Mouse (Mus musculus): ENCODE results near the gene Gm21969. TPM values are rescaled to one million over a fixed set of nuclear protein-coding genes. Genes with fewer than 3 reads are reported as not detected.

Gm21969 gene
- polyA plus RNA-seq, 1 experiment from 2014 or later: not detected

GRCm38 (mm10) chr4:139646916-139647315, 43.9 kb downstream of the Gm21969 start:
- H3K36me3 ChIP-seq (ENCODE audit: control insufficient read depth, insufficient read depth, low read length): no peaks in the 10 kb centered on the region; the same call in 1 of the 2 replicates
- no peak overlapping the region for H3K4me3 ChIP-seq (replicated peaks; ENCODE audit: low read length)
- H3K9me3 ChIP-seq (replicated peaks; ENCODE audit: control insufficient read depth, low read length): no peaks in the 10 kb centered on the region
- H3K27me3 ChIP-seq (ENCODE audit: control insufficient read depth, insufficient read depth, low read length): peaks cover 5% of the 10 kb centered on the region; the same call in 1 of the 2 replicates
- 88% methylated on average over 7 of the region's 7 CpGs for WGBS
- ATAC-seq (ENCODE audit: insufficient read depth, low FRiP score): no peak
- no peak overlapping the region for H3K4me2 ChIP-seq (ENCODE audit: low read depth, low read length)
- H3K27ac ChIP-seq (ENCODE audit: low read length): no peak overlapping the region
- no peak overlapping the region for H3K9ac ChIP-seq (ENCODE audit: low read length)
- H3K4me1 ChIP-seq (ENCODE audit: control insufficient read depth, insufficient read depth, low read length): peaks cover 3% of the 10 kb centered on the region; the same call in 1 of the 2 replicates

DNA sequence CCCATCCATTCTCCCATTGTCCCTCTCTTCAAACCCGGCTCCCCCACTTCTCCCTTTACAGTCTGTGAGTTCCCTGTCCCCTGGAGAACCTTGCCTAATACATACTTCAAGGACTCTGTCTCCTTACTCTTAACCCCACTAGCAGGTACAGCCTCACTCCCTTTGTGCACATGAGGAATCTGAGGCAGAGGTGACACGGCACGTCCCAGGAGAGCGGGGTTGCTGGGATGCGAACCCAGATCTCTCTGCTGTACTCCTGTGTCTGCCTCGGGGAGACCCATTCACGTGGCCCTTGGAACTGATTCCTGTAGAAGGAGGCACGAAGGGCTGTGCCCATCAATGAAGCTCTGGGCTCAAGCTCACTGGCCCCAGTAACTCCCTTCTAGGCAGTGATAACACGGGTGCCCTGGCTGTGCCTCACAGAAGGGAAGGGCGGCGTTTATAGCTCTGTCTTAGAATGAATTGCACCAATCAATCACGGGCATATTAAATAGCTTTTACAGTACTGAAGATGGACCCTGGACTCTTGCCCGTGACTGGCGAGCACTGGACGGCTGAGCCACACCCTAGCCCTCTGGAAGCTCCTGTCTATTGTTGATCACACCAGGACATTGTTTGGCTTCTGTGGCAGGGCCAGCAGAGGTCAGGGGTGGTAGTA, 47.2 kb downstream of the Gm21969 start:
- H3K36me3 ChIP-seq (ENCODE audit: control insufficient read depth, insufficient read depth, low read length): no peaks in the 10 kb centered on the region; the same call in 1 of the 2 replicates
- no peak overlapping the region for H3K9ac ChIP-seq (ENCODE audit: low read length)
- H3K27ac ChIP-seq (ENCODE audit: low read length): no peak overlapping the region
- 72% methylated on average over 15 of the region's 15 CpGs for WGBS
- H3K4me2 ChIP-seq (ENCODE audit: low read depth, low read length): no peak overlapping the region
- no peak; the same call in 1 of the 2 replicates for ATAC-seq (ENCODE audit: insufficient read depth, low FRiP score)
- no peak overlapping the region for H3K4me3 ChIP-seq (replicated peaks; ENCODE audit: low read length)
- H3K9me3 ChIP-seq (replicated peaks; ENCODE audit: control insufficient read depth, low read length): no peaks in the 10 kb centered on the region
- no peaks in the 10 kb centered on the region for H3K4me1 ChIP-seq (ENCODE audit: control insufficient read depth, insufficient read depth, low read length)
- no peaks in the 10 kb centered on the region for H3K27me3 ChIP-seq (ENCODE audit: control insufficient read depth, insufficient read depth, low read length)

DNA sequence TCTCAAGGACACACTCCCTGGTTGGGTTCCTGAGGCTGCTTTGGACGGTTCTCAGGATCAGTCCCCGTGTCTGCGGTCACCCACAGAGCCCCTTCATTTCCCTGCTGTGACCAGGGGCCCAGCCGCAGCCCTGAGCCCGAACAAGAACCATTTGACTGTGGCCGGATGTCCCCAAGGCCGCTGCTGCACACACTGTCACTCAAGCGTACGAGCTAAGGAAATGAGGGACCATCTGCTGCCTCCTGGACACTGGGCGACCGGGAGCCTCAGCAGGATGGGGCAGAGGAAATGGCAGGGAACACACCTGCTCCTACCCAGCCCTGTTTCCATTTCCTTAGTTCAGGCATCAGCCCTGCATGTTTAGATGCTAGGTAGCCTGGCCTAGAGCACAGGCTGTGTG, 47.9 kb downstream of the Gm21969 start:
- Histone ChIP-seq H3K4me1 (ENCODE audit: control insufficient read depth, insufficient read depth, low read length) (no peaks in the 10 kb centered on the region), H3K4me3 (replicated peaks; ENCODE audit: low read length) (no peak overlapping the region), H3K27ac (ENCODE audit: low read length) (no peak overlapping the region), H3K4me2 (ENCODE audit: low read depth, low read length) (no peak overlapping the region), H3K9ac (ENCODE audit: low read length) (no peak overlapping the region), H3K36me3 (ENCODE audit: control insufficient read depth, insufficient read depth, low read length) (no peaks in the 10 kb centered on the region; the same call in 1 of the 2 replicates), H3K27me3 (ENCODE audit: control insufficient read depth, insufficient read depth, low read length) (no peaks in the 10 kb centered on the region), H3K9me3 (replicated peaks; ENCODE audit: control insufficient read depth, low read length) (no peaks in the 10 kb centered on the region)
- 71% methylated on average over 11 of the region's 11 CpGs for WGBS
- ATAC-seq (ENCODE audit: insufficient read depth, low FRiP score): no peak

DNA sequence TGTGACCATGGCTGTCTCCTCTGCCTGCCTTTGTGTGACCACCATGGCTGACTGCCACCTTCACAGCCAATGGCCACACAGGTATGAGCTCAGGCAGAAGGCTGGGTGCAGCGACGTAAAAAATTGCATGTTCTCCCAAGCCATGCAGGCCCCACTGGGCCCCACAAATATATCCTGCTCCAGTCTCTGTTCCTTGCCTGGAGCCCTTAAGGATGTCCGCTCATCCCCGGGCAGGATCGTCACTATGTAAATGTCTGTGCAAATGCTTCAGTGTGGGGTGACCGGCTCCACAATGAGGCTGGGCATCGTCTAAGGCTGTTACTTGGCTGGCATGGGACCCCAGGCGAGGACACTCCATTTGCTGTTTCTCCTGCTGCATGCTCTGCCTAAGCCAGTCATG, 50.3 kb downstream of the Gm21969 start, which contains the start of gene Tas1r2:
Tas1r2 (plus strand) TSS at position 301 of the 400 bp plus-strand sequence.
- no peak within 1 kb of the TSS for H3K4me2 ChIP-seq (ENCODE audit: low read depth, low read length)
- H3K36me3 ChIP-seq (ENCODE audit: control insufficient read depth, insufficient read depth, low read length): no peaks in the 10 kb centered on the region; the same call in 1 of the 2 replicates
- no peak for ATAC-seq (ENCODE audit: insufficient read depth, low FRiP score)
- H3K9me3 ChIP-seq (replicated peaks; ENCODE audit: control insufficient read depth, low read length): no peaks in the 10 kb centered on the region
- no peaks in the 10 kb centered on the region for H3K27me3 ChIP-seq (ENCODE audit: control insufficient read depth, insufficient read depth, low read length)
- WGBS: 83% methylated on average over 8 of the region's 8 CpGs
- no peak within 1 kb of the TSS for H3K27ac ChIP-seq (ENCODE audit: low read length)
- no peak within 1 kb of the TSS for H3K9ac ChIP-seq (ENCODE audit: low read length)
- no peak within 1 kb of the TSS for H3K4me3 ChIP-seq (replicated peaks; ENCODE audit: low read length)
- no peaks in the 10 kb centered on the region for H3K4me1 ChIP-seq (ENCODE audit: control insufficient read depth, insufficient read depth, low read length)

- Histone ChIP-seq H3K4me3 (replicated peaks; ENCODE audit: low read length) (no peak overlapping the region), H3K9ac (ENCODE audit: low read length) (no peak overlapping the region), H3K36me3 (ENCODE audit: control insufficient read depth, insufficient read depth, low read length) (no peaks in the 10 kb centered on the region), H3K27ac (ENCODE audit: low read length) (no peak overlapping the region), H3K4me2 (ENCODE audit: low read depth, low read length) (no peak overlapping the region), H3K4me1 (ENCODE audit: control insufficient read depth, insufficient read depth, low read length) (no peaks in the 10 kb centered on the region), H3K27me3 (ENCODE audit: control insufficient read depth, insufficient read depth, low read length) (no peaks in the 10 kb centered on the region), H3K9me3 (replicated peaks; ENCODE audit: control insufficient read depth, low read length) (no peaks in the 10 kb centered on the region)
- ATAC-seq (ENCODE audit: insufficient read depth, low FRiP score): no peak
- 85% methylated on average over 14 of the region's 14 CpGs for WGBS
These were observed 58.9 kb downstream of the Gm21969 start for GRCm38 (mm10) chr4:139661897-139662296.

GRCm38 (mm10) chr4:139667632-139668031, 64.6 kb downstream of the Gm21969 start:
- Histone ChIP-seq H3K4me3 (replicated peaks; ENCODE audit: low read length) (no peak overlapping the region), H3K9me3 (replicated peaks; ENCODE audit: control insufficient read depth, low read length) (no peaks in the 10 kb centered on the region), H3K9ac (ENCODE audit: low read length) (no peak overlapping the region), H3K4me2 (ENCODE audit: low read depth, low read length) (no peak overlapping the region), H3K4me1 (ENCODE audit: control insufficient read depth, insufficient read depth, low read length) (no peaks in the 10 kb centered on the region), H3K27me3 (ENCODE audit: control insufficient read depth, insufficient read depth, low read length) (no peaks in the 10 kb centered on the region), H3K36me3 (ENCODE audit: control insufficient read depth, insufficient read depth, low read length) (no peaks in the 10 kb centered on the region), H3K27ac (ENCODE audit: low read length) (no peak overlapping the region)
- ATAC-seq (ENCODE audit: insufficient read depth, low FRiP score): no peak
- 69% methylated on average over 6 of the region's 6 CpGs for WGBS

DNA sequence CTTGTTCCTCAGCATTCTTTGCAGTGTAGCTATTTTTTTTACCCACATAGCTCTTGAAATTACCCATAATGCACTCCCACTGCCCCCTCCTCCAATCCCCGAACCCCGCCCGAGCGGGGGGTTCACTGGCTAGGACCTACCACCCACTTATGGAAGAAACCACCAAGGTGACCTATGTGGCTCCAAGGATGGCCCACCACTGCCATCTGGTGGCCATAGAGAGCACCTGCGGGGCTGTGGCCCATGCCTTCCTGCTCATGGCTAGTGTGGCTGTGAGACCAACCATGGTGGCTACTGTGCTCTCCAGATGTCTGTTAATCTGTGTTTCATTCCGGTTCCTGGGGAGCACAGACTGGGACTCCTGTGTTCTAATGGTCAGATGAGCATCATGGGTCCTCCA, 66.9 kb downstream of the Gm21969 start:
- Histone ChIP-seq H3K9me3 (replicated peaks; ENCODE audit: control insufficient read depth, low read length) (no peaks in the 10 kb centered on the region), H3K4me1 (ENCODE audit: control insufficient read depth, insufficient read depth, low read length) (no peaks in the 10 kb centered on the region), H3K9ac (ENCODE audit: low read length) (no peak overlapping the region), H3K27ac (ENCODE audit: low read length) (no peak overlapping the region), H3K27me3 (ENCODE audit: control insufficient read depth, insufficient read depth, low read length) (no peaks in the 10 kb centered on the region; the same call in 1 of the 2 replicates), H3K4me3 (replicated peaks; ENCODE audit: low read length) (no peak overlapping the region), H3K36me3 (ENCODE audit: control insufficient read depth, insufficient read depth, low read length) (no peaks in the 10 kb centered on the region), H3K4me2 (ENCODE audit: low read depth, low read length) (no peak overlapping the region)
- 17% methylated on average over 6 of the region's 6 CpGs for WGBS
- peak; percentile 31; the same call in 1 of the 2 replicates for ATAC-seq (ENCODE audit: insufficient read depth, low FRiP score)

GRCm38 (mm10) chr4:139675696-139676095, 72.7 kb downstream of the Gm21969 start:
- no peak overlapping the region for H3K9ac ChIP-seq (ENCODE audit: low read length)
- H3K27me3 ChIP-seq (ENCODE audit: control insufficient read depth, insufficient read depth, low read length): no peaks in the 10 kb centered on the region; the same call in 1 of the 2 replicates
- H3K4me2 ChIP-seq (ENCODE audit: low read depth, low read length): no peak overlapping the region
- H3K4me3 ChIP-seq (replicated peaks; ENCODE audit: low read length): no peak overlapping the region
- no peak overlapping the region for H3K27ac ChIP-seq (ENCODE audit: low read length)
- 48% methylated on average over 9 of the region's 9 CpGs for WGBS
- H3K4me1 ChIP-seq (ENCODE audit: control insufficient read depth, insufficient read depth, low read length): no peaks in the 10 kb centered on the region
- ATAC-seq (ENCODE audit: insufficient read depth, low FRiP score): no peak
- H3K9me3 ChIP-seq (replicated peaks; ENCODE audit: control insufficient read depth, low read length): peaks cover 3% of the 10 kb centered on the region; the same call in 1 of the 2 replicates
- no peaks in the 10 kb centered on the region for H3K36me3 ChIP-seq (ENCODE audit: control insufficient read depth, insufficient read depth, low read length)

- Histone ChIP-seq H3K36me3 (ENCODE audit: control insufficient read depth, insufficient read depth, low read length) (no peaks in the 10 kb centered on the region), H3K27me3 (ENCODE audit: control insufficient read depth, insufficient read depth, low read length) (no peaks in the 10 kb centered on the region), H3K9me3 (replicated peaks; ENCODE audit: control insufficient read depth, low read length) (no peaks in the 10 kb centered on the region), H3K4me3 (replicated peaks; ENCODE audit: low read length) (no peak overlapping the region), H3K4me2 (ENCODE audit: low read depth, low read length) (no peak overlapping the region), H3K27ac (ENCODE audit: low read length) (no peak overlapping the region), H3K4me1 (ENCODE audit: control insufficient read depth, insufficient read depth, low read length) (no peaks in the 10 kb centered on the region), H3K9ac (ENCODE audit: low read length) (no peak overlapping the region)
- 73% methylated on average over 22 of the region's 22 CpGs for WGBS
- ATAC-seq (ENCODE audit: insufficient read depth, low FRiP score): no peak
These were observed 81.0 kb downstream of the Gm21969 start for GRCm38 (mm10) chr4:139683728-139684638.
